Mouse (Mus musculus): ENCODE measurements at regions not wholly inside any gene's neighbourhood (a gene's known extent, or its start where the extent isn't known, plus 50 kb on each side); places are given as distances from the start of the nearest gene placed in this dataset.

GRCm38 (mm10) chr1:189119941-189120735, 112.5 kb upstream of the Kctd3 start:
- TF ChIP-seq POLR2A (IDR thresholded peaks at IDR 0.05; ENCODE audit: control insufficient read depth, low read depth, low read length): no peak
- no peak for TF ChIP-seq CTCF (IDR thresholded peaks at IDR 0.05; ENCODE audit: control insufficient read depth, insufficient read depth, insufficient replicate concordance, low read depth, low read length)

Measured in testis, adult 2 months (tissue).